ENCODE assay signal across 13 mouse cellular contexts in genomic region chr16:19977282-19977681, GRCm38 (mm10). TPM values are rescaled to one million over a fixed set of nuclear protein-coding genes. Genes with fewer than 3 reads are reported as not detected.
A peak's percentile ranks its signal among the peaks of the same experiment; 100 is the strongest.
DNase-seq lines count a peak whose midpoint lies in the region; ATAC-seq and TF ChIP-seq lines count a peak whose summit lies in the region.
"Had no signal": no experiment of that assay in that cellular context is flagged by ENCODE, and none has a peak within 500 bp of the region (broad histone marks: within the 10 kb centered on the region; RNA-seq: fewer than 3 reads in every experiment).

No protein-coding gene starts in this region.

- no peak for TF ChIP-seq RAD21 in MEL (IDR thresholded peaks at IDR 0.05; ENCODE audit: low read depth, low read length)

- H3K4me3 ChIP-seq in heart, embryonic 10.5 days, result no peak overlapping the region
- no peak overlapping the region for H3K4me3 ChIP-seq in MEL (ENCODE audit: control insufficient read depth in 1 of 2, insufficient read depth in 1 of 2, low read depth in 2 of 2, low read length in 2 of 2)
- H3K4me3 ChIP-seq: limb, embryonic 15.5 days; neural tube, embryonic 13.5 days had no signal

- TF ChIP-seq POLR2A in MEL (IDR thresholded peaks at IDR 0.05; ENCODE audit: control insufficient read depth in 1 of 2, insufficient read depth in 1 of 2, low read depth in 1 of 2, low read length in 2 of 2, poor library complexity in 1 of 2), result no peak

- peak in 1 of 2 experiments; percentile 48; a peak in 1 of 4 replicates for TF ChIP-seq EP300 in MEL (IDR thresholded peaks at IDR 0.05; ENCODE audit: low read depth in 1 of 2, low read length in 2 of 2)

- WGBS in heart, embryonic 10.5 days, result 72% methylated on average over 5 of the region's 5 CpGs

- H3K36me3 ChIP-seq in heart, embryonic 10.5 days, result peaks cover 2% of the 10 kb centered on the region; the same call in 1 of the 2 replicates
- H3K36me3 ChIP-seq in MEL (ENCODE audit: control insufficient read depth in 1 of 2, insufficient read depth in 2 of 2, low read length in 2 of 2), result peaks cover 0 to 61% of the 10 kb centered on the region in 2 experiments; a peak in 2 of 4 replicates
- H3K36me3 ChIP-seq: limb, embryonic 15.5 days; neural tube, embryonic 13.5 days had no signal

- no peaks in the 10 kb centered on the region for H3K27me3 ChIP-seq in heart, embryonic 10.5 days (ENCODE audit: insufficient read depth, poor library complexity, severe bottlenecking)
- no peaks in the 10 kb centered on the region for H3K27me3 ChIP-seq in MEL (ENCODE audit: control insufficient read depth in 1 of 2, insufficient read depth in 2 of 2, low read length in 2 of 2)
- H3K27me3 ChIP-seq: limb, embryonic 15.5 days; neural tube, embryonic 13.5 days had no signal

- no peak for TF ChIP-seq CTCF in MEL (IDR thresholded peaks at IDR 0.05 in 2 of 3, conservative IDR thresholded peaks at IDR 0.05 in 1 of 3; ENCODE audit: control insufficient read depth in 1 of 3, insufficient read depth in 1 of 3, low read depth in 2 of 3, low read length in 3 of 3, poor library complexity in 1 of 3, severe bottlenecking in 1 of 3)

- no peaks in the 10 kb centered on the region for H3K9me3 ChIP-seq in heart, embryonic 10.5 days
- H3K9me3 ChIP-seq in MEL (replicated peaks; ENCODE audit: insufficient read depth, low read length), result no peaks in the 10 kb centered on the region
- H3K9me3 ChIP-seq: limb, embryonic 15.5 days; neural tube, embryonic 13.5 days had no signal

- no peak overlapping the region for H3K27ac ChIP-seq in heart, embryonic 10.5 days
- peak overlapping the region; percentile 64; the same call in 1 of the 2 replicates for H3K27ac ChIP-seq in MEL (ENCODE audit: control insufficient read depth, low read depth, low read length)
- H3K27ac ChIP-seq: hindbrain, postnatal 0 days; limb, embryonic 15.5 days; neural tube, embryonic 13.5 days had no signal

- peak; percentile 14 for DNase-seq in heart, embryonic 10.5 days (ENCODE audit: low spot score)
- no peak for DNase-seq in heart, adult 9 months (ENCODE audit: low spot score in 2 of 2)
- peak; percentile 38 to 53 for DNase-seq in spleen, postnatal 36 days (ENCODE audit: low spot score in 2 of 2)
- no peak for DNase-seq in spleen, postnatal 14 days (ENCODE audit: low spot score in 2 of 2)
- DNase-seq in MEL (ENCODE audit: low read depth, low spot score), result peak; percentile 61
- DNase-seq in urinary bladder, postnatal 25 days (ENCODE audit: low spot score), result no peak
- no peak for DNase-seq in gastrocnemius, postnatal 4 days (ENCODE audit: low spot score in 2 of 2)
- DNase-seq: cerebellum, adult 9-10 months; gastrocnemius, postnatal 14 days had no signal

- no peaks in the 10 kb centered on the region for H3K4me1 ChIP-seq in heart, embryonic 10.5 days
- H3K4me1 ChIP-seq in MEL (ENCODE audit: control insufficient read depth in 1 of 2, insufficient read depth in 2 of 2, low read length in 2 of 2), result peaks cover 28 to 49% of the 10 kb centered on the region in 2 experiments
- H3K4me1 ChIP-seq: limb, embryonic 15.5 days; neural tube, embryonic 13.5 days had no signal

- peak; percentile 75 for ATAC-seq in megakaryocyte-erythroid progenitor cell, adult 5-6 weeks (replicated peaks; ENCODE audit: low FRiP score, low TSS enrichment, poor library complexity, severe bottlenecking)
- ATAC-seq: hindbrain, postnatal 0 days had no signal

- no peak overlapping the region for H3K9ac ChIP-seq in MEL (ENCODE audit: control insufficient read depth, low read depth, low read length, poor library complexity, severe bottlenecking)
- H3K9ac ChIP-seq: limb, embryonic 15.5 days; neural tube, embryonic 13.5 days had no signal

- H3K79me2 ChIP-seq in MEL (ENCODE audit: control insufficient read depth, insufficient read depth, low read length, poor library complexity), result peaks cover 5% of the 10 kb centered on the region; the same call in 1 of the 2 replicates

TF ChIP-seq in MEL, 35 proteins besides CTCF, POLR2A, EP300 and RAD21:
- peak; percentile 55 for TF ChIP-seq GATA1 (IDR thresholded peaks at IDR 0.05; ENCODE audit: low read depth, low read length)
- TF ChIP-seq ZNF384 (IDR thresholded peaks at IDR 0.05; ENCODE audit: low read depth, low read length), result peak; percentile 64
- no peak for TF ChIP-seq BHLHE40 (IDR thresholded peaks at IDR 0.05; ENCODE audit: borderline replicate concordance, low read depth, low read length)
- TF ChIP-seq MYC (IDR thresholded peaks at IDR 0.05; ENCODE audit: low read depth, low read length), result no peak
- TF ChIP-seq CHD1 (IDR thresholded peaks at IDR 0.05; ENCODE audit: low read depth, low read length), result no peak
TF ChIP-seq in MEL: peak in this region for 2.

RNA-seq across cellular contexts. Expression of gene Klhl6, which starts 5.6 kb away (rescaled TPM):
- polyA plus RNA-seq in heart, embryonic 10.5 days (2016; fragmentation: Nextera tagmentation; extraction: Ambion mirVana), result 27.4 and 36.5 TPM in 2 replicates
- total RNA-seq in MEL (2012; rRNA removed), result 4.8 and 11.8 TPM in 2 replicates
- polyA plus RNA-seq in MEL (2012; ENCODE audit: insufficient read depth in 1 of 2, insufficient read length in 2 of 2, low read depth in 1 of 2, low replicate concordance in 2 of 2, missing spikeins in 1 of 2), result 1 to 10 TPM in 1 of 2 experiments, not detected in 1; 6.9 TPM
- 32.8 and 39.5 TPM in 2 replicates for total RNA-seq in megakaryocyte-erythroid progenitor cell, adult 5-6 weeks (2014; fragmentation: Nextera tagmentation)
- total RNA-seq in megakaryocyte-erythroid progenitor cell, adult 5-6 weeks (2017), result 37.8 and 79.6 TPM in 2 replicates
- 1 to 10 TPM; 6.1 to 6.2 TPM for total RNA-seq in gastrocnemius, postnatal 4 days (2021)

Comparison
In these comparisons a context has a peak if more than half of its experiments do, and no peak if none do; other contexts are left out.
1. DNase-seq: peak in heart, embryonic 10.5 days (single experiment), spleen, postnatal 36 days (2 of 2) and MEL (single experiment); none in heart, adult 9 months (0 of 2), spleen, postnatal 14 days (0 of 2), urinary bladder, postnatal 25 days (single experiment) and gastrocnemius, postnatal 4 days (0 of 2).